Mouse (Mus musculus) megakaryocyte, embryonic 14.5 days (primary cell): ENCODE data around the gene Krt90. TPM values are rescaled to one million over a fixed set of nuclear protein-coding genes. Genes with fewer than 3 reads are reported as not detected.

Source experiments
- H3K27me3 ChIP-seq: replicated peaks from 2 replicates; pipeline ENCODE3; 2012; ENCODE audit warnings: inconsistent platforms
- H3K36me3 ChIP-seq: replicated peaks from 2 replicates; pipeline ENCODE3; 2012; ENCODE audit warnings: low read length, inconsistent platforms, mixed read lengths
- H3K4me1 ChIP-seq: 2 replicates; pipeline ENCODE4 v1.6.1; 2012; ENCODE audit warnings: inconsistent platforms
- H3K4me3 ChIP-seq: replicated peaks from 2 replicates; pipeline ENCODE3; 2012; ENCODE audit warnings: moderate library complexity, mild to moderate bottlenecking, inconsistent platforms
- H3K9me3 ChIP-seq: 2 replicates; pipeline ENCODE4 v1.6.1; 2012; ENCODE audit warnings: inconsistent platforms
- FLI1 ChIP-seq: IDR thresholded peaks from 2 replicates; pipeline ENCODE4 v1.6.1; 2012; ENCODE audit warnings: low read length, inconsistent platforms, mixed read lengths
- GATA1 ChIP-seq: IDR thresholded peaks from 3 replicates; pipeline ENCODE4 v1.6.1; 2012; ENCODE audit warnings: mixed read lengths, low read length, inconsistent platforms, borderline replicate concordance
- polyA plus RNA-seq: library from polyadenylated mRNA; stranded (reverse); fragments of >175 nt; gene quantifications from 2 replicates; pipeline ENCODE4 v1.2.3, GENCODE M21; 2012; ENCODE audit warnings: low replicate concordance; ENCODE audit not compliant: insufficient read depth

Krt90 gene
- polyA plus RNA-seq, 1 experiment = not detected

DNA sequence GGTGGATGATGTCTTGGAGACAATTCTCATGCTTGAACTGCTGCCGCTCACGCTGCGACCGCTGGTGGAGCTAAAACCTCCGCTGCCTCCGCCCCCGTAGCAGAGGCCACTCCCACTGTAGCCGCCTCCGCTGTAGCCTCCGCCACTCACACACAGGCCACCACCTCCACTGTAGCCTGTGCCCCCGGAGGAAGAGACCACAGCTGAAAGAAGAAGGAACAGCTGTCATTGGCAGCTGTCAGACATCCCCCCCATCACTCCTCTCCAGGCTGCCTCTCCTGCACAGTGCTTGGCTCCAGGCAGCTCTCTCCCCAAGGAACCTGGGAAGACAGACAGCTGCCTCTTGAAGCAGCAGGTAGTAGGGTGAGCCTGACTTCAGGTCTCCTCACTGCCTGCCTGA lies 9.6 kb downstream of the Krt90 start:
- H3K4me3 ChIP-seq = no peak overlapping the region
- no peaks in the 10 kb centered on the region for H3K9me3 ChIP-seq
- H3K27me3 ChIP-seq = peaks cover 87% of the 10 kb centered on the region
- H3K4me1 ChIP-seq = peaks cover 5% of the 10 kb centered on the region
- no peaks in the 10 kb centered on the region for H3K36me3 ChIP-seq
- TF ChIP-seq FLI1 (no peak), GATA1 (no peak)

DNA sequence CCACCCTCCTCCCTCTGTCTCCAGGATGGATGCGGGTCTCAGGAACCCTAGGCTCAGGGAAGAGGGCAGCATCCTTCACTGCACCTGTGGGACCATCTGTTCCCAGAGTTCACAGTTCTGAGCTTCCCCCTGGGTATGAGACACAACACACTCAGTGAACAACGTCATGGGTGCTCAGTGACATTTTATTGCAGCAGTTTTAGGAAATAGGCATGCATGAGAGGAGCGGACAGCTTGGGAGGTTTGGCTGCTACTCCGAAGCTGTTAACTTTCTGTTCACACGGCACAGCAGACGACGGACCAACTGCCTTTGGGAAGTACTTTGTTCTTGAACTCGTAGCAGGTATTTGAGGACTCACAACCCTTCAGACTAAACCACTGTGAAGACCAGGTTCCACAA lies 10.6 kb downstream of the Krt90 start:
- Histone ChIP-seq H3K9me3 (no peaks in the 10 kb centered on the region), H3K36me3 (no peaks in the 10 kb centered on the region), H3K4me1 (peaks cover 5% of the 10 kb centered on the region), H3K27me3 (peaks cover 88% of the 10 kb centered on the region), H3K4me3 (no peak overlapping the region)
- TF ChIP-seq FLI1 = no peak
- no peak for TF ChIP-seq GATA1

DNA sequence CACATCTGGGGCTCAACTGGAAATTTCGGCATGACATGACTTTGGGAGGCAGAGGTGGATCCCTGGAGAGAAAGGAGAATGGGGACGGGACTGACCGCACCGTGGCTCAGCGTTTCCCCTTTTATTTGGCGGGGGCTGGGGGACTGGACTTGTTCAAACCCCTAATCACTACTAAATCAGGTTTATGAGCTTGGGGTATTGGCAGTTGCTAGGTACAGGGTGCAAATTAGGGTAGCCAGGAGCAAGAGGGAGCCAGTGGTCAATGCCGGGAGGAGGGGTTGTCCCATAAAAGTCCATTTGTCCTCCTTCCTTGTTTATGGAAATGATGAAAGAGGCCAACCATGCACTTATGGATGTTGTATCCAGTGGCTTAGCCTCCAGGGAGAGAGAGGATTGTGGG lies 12.2 kb downstream of the Krt90 start, which contains the start of gene Krt82:
Gene Krt82 (minus strand): TSS at position 101 of the 400 bp plus-strand sequence.
- Histone ChIP-seq H3K36me3 (no peaks in the 10 kb centered on the region), H3K27me3 (peaks cover 85% of the 10 kb centered on the region), H3K4me1 (peaks cover 5% of the 10 kb centered on the region), H3K4me3 (no peak within 1 kb of the TSS), H3K9me3 (no peaks in the 10 kb centered on the region)
- TF ChIP-seq GATA1 (no peak), FLI1 (no peak)

DNA sequence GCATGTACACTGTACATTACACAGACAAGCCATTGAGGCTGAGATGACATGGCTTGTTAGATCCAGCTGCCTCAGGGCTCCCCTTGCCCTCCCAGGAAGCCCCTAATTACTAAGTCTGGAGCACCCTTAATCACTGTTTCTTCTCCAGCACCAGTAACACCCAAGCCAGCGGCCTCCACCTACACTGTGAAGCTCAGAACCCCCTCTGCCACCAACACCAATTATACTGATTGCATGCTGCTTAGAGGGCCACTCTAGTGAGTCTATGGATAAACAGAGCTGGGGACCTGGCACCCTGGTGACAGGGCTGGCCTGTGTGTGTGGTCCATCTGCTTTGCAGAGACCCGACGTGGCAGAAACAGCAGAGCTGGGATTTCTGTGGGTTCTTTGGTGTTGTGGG lies 18.3 kb downstream of the Krt90 start:
- H3K9me3 ChIP-seq = no peaks in the 10 kb centered on the region
- no peaks in the 10 kb centered on the region for H3K4me1 ChIP-seq
- no peaks in the 10 kb centered on the region for H3K36me3 ChIP-seq
- TF ChIP-seq GATA1 = no peak
- no peak for TF ChIP-seq FLI1
- H3K27me3 ChIP-seq = peaks cover 73% of the 10 kb centered on the region
- H3K4me3 ChIP-seq = no peak overlapping the region

DNA sequence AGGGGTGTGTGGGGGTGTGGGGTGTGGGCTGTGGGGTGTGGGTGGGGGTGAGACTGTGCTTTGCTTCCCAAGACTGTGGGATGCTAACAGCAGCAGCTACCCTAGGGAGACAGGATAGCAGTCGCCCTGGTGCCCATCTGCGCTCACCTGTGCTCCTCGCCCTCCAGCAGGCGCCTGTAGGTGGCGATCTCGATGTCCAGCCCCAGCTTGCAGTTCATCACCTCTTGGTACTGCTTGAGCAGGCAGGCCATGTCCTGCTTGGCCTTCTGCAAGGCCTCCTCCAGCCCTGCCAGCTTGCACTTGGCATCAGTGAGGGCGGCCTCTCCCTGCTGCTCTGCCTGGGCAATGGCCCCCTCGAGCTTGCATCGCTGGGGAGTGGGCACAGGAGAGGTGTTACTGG lies 20.2 kb downstream of the Krt90 start:
- TF ChIP-seq FLI1 = no peak
- Histone ChIP-seq H3K27me3 (peaks cover 64% of the 10 kb centered on the region), H3K9me3 (no peaks in the 10 kb centered on the region), H3K4me3 (no peak overlapping the region), H3K4me1 (no peaks in the 10 kb centered on the region), H3K36me3 (no peaks in the 10 kb centered on the region)

DNA sequence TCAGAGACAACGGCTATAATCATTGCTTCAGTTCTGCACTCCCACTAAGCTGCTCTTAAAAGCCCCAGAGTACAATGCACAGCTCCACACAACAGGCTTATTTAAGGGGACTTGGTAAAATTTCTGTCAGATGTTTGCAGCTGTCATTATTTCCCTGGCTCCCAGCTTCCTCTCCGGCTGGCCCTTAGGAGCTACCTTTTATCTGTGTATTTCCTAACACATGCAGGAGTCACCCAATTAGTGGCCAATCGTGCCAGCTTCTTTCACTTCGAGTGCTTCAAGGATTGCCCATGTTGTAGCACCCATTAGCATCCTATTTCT lies 24.2 kb downstream of the Krt90 start:
- Histone ChIP-seq H3K9me3 (no peaks in the 10 kb centered on the region), H3K36me3 (no peaks in the 10 kb centered on the region), H3K27me3 (peaks cover 66% of the 10 kb centered on the region), H3K4me1 (peaks cover 7% of the 10 kb centered on the region; the same call in 1 of the 2 replicates), H3K4me3 (no peak overlapping the region)
- no peak for TF ChIP-seq GATA1
- TF ChIP-seq FLI1 = no peak

DNA sequence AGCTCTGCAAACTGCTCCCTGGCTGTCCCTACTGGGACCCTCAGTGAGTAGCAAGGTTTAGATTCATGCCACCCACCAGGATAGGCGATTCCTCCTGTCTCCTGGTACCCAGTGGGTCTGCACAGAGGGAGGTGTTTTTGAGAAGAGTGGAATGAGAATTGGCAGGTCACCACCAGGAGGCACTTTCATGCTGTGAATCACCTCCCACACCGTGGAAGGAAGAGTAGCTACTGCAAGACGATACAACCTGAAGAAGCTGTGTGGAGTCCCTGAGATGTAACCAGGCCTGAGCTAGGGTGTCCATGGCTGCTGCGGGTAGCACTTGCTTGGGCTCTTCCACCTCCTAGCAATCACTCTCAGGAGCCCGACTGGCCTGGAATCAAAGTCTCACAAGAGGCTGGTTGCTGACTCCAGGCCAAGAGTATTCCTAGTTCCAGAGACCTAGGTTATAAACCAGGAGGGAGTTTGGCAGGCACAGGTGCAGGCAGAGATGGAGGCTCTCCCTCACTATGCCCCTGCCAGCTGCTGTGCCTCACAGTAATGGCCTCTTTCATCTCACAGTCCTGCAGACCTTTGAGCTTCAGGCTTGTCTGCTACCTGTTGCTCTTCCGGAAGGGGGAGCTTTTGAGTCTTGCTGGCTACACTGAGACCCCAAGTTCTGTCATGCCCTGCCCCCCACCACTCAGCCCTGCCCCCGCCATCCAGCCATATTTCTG lies 24.7 kb downstream of the Krt90 start:
- no peaks in the 10 kb centered on the region for H3K36me3 ChIP-seq
- H3K9me3 ChIP-seq = no peaks in the 10 kb centered on the region
- TF ChIP-seq FLI1 (no peak), GATA1 (no peak)
- no peak overlapping the region for H3K4me3 ChIP-seq
- H3K27me3 ChIP-seq = peaks cover 64% of the 10 kb centered on the region
- peaks cover 7% of the 10 kb centered on the region; the same call in 1 of the 2 replicates for H3K4me1 ChIP-seq

DNA sequence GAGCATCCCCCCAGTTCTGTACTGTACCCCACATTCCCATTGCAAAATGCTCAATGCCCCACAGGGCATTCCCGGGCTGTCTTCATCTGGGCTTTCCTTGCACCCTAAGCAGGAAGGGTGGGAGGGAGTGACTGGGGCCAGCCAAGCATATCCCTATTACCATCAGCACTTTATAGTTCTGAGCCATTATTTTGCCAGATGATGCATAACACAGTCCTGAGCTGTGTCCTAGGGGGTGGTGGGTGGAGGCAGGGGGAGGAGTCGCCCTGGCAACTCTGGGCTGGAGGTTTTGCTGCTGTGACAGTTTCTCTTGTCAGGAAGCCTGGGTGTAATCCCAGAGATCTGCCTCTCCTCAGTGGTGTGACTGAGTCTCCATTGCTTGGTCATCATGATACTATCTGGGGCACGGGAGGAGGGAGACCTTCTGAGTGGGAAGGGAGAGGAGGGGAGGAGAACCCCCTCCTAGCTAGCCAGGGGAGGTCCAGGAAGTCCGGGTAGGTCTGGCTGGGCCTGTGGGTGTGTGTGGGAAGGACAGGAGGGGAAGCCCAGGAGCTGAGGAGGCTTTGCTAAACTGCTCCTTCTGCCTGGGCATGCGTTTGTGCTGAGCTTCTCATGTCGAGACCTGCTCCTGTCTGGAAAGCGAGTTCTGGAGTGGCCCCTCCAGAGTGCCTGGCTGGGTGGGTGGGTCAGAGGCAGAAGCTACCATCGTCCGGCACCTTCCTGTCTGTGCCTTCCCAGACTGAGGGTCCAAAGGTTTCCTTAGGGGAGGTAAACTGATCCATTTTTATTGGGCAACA lies 26.5 kb downstream of the Krt90 start:
- TF ChIP-seq GATA1 = no peak
- no peak for TF ChIP-seq FLI1

DNA sequence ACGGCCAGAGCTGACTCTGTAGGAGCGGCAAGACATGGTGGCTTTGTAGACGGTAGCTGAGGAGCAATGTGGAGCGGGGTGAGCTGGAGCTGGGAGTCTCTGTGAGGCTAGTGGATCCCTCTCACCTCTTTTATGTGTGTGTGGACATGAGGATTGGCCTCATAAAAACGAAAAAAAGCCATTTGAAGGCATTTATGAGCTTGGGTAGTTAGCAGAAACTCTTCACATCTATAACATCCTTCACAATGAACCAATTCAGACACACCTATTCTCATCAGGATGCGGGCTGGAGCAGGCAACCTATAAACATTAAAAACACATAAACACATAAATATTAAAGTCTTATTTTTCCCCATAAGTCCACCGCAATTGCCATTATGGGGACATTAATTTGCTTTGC lies 30.0 kb downstream of the Krt90 start, which contains the start of gene Krt84:
Gene Krt84 (minus strand): TSS at position 101 of the 400 bp plus-strand sequence.
- Histone ChIP-seq H3K36me3 (no peaks in the 10 kb centered on the region), H3K4me3 (no peak within 1 kb of the TSS), H3K27me3 (peaks cover 61% of the 10 kb centered on the region), H3K4me1 (peaks cover 7% of the 10 kb centered on the region; the same call in 1 of the 2 replicates), H3K9me3 (no peaks in the 10 kb centered on the region)
- TF ChIP-seq GATA1 (no peak), FLI1 (no peak)

More for the DNA sequence above, 26.5 kb downstream of the Krt90 start:
- Histone ChIP-seq H3K4me3 (no peak overlapping the region), H3K27me3 (peaks cover 58% of the 10 kb centered on the region), H3K36me3 (no peaks in the 10 kb centered on the region), H3K9me3 (no peaks in the 10 kb centered on the region), H3K4me1 (peaks cover 7% of the 10 kb centered on the region; the same call in 1 of the 2 replicates)
